Mouse (Mus musculus) midbrain, embryonic 14.5 days (tissue): Measurements from ENCODE around the gene Glt28d2. TPM values are rescaled to one million over a fixed set of nuclear protein-coding genes. Genes with fewer than 3 reads are reported as not detected.

Experiments used
- ATAC-seq: fragments of 200-750 bp; cut with Nextera tagmentation; 2 replicates; pipeline ENCODE4 v1.8.0; 2017; ENCODE audit warnings: moderate number of reproducible peaks, moderate library complexity; ENCODE audit not compliant: low FRiP score, low TSS enrichment
- DNase-seq: peaks from one replicate; pipeline ENCODE4 v3.0.0-alpha.2; 2015
- H3K27ac ChIP-seq: fragments of 300-500 bp; sonication (generic); replicated peaks from 2 replicates; pipeline ENCODE4 v1.5.1; 2014; ENCODE audit warnings: mild to moderate bottlenecking, low read depth, low read length, moderate library complexity
- H3K27me3 ChIP-seq: fragments of 300-500 bp; sonication (generic); 2 replicates; pipeline ENCODE4 v1.6.1; 2014; ENCODE audit warnings: low read length, control low read depth, mixed read lengths; ENCODE audit not compliant: control insufficient read depth, insufficient read depth
- H3K36me3 ChIP-seq: fragments of 300-500 bp; sonication (generic); 2 replicates; pipeline ENCODE4 v1.6.1; 2014; ENCODE audit warnings: low read length, control low read depth; ENCODE audit not compliant: control insufficient read depth, insufficient read depth
- H3K4me1 ChIP-seq: fragments of 300-500 bp; sonication (generic); 2 replicates; pipeline ENCODE4 v1.6.1; 2014; ENCODE audit warnings: mild to moderate bottlenecking, antibody characterized with exemption, low read length, control low read depth; ENCODE audit not compliant: control insufficient read depth, insufficient read depth
- H3K4me2 ChIP-seq: fragments of 300-500 bp; sonication (generic); 2 replicates; pipeline ENCODE4 v1.6.1; 2014; ENCODE audit warnings: mild to moderate bottlenecking, low read length, moderate library complexity
- H3K4me3 ChIP-seq: fragments of 300-500 bp; sonication (generic); replicated peaks from 2 replicates; pipeline ENCODE4 v1.5.1; 2014; ENCODE audit warnings: low read depth, low read length
- H3K9ac ChIP-seq: fragments of 300-500 bp; sonication (generic); replicated peaks from 2 replicates; pipeline ENCODE4 v1.6.1; 2014; ENCODE audit warnings: mild to moderate bottlenecking, low read length, moderate library complexity
- H3K9me3 ChIP-seq: fragments of 300-500 bp; sonication (generic); 2 replicates; pipeline ENCODE4 v1.6.1; 2016; ENCODE audit warnings: low read length, control low read depth, mixed read lengths; ENCODE audit not compliant: control insufficient read depth
- WGBS: fragments of 180-500 bp; shearing (Covaris S2); extraction: QIAGEN DNeasy Blood & Tissue Kit; methylation state at CpG from one replicate; pipeline ENCODE4 v1.1.7; 2014; 5-methylcytosine and 5-hydroxymethylcytosine counted together
- polyA plus RNA-seq: library from polyadenylated mRNA; unstranded; fragments of >200 nt; fragmentation: Nextera tagmentation; extraction: Ambion mirVana; gene quantifications from 2 replicates; pipeline ENCODE4 v1.2.1, GENCODE M21; 2014

The Glt28d2 gene
- polyA plus RNA-seq, 1 experiment from 2014 or later, result 0.21 TPM

- no peak overlapping the region for H3K4me3 ChIP-seq
- DNase-seq, result no peak
- no peak overlapping the region for H3K27ac ChIP-seq
- no peaks in the 10 kb centered on the region for H3K36me3 ChIP-seq
- H3K4me2 ChIP-seq, result no peak overlapping the region
- no peak for ATAC-seq
- H3K9me3 ChIP-seq, result no peaks in the 10 kb centered on the region
- no peak overlapping the region for H3K9ac ChIP-seq
- no peaks in the 10 kb centered on the region for H3K4me1 ChIP-seq
- 90% methylated on average over 6 of the region's 6 CpGs for WGBS
- H3K27me3 ChIP-seq, result no peaks in the 10 kb centered on the region
Measured at GRCm38 (mm10) chr3:85845341-85845740, 42.0 kb downstream of the Glt28d2 start.

- no peaks in the 10 kb centered on the region for H3K36me3 ChIP-seq
- H3K4me2 ChIP-seq, result no peak overlapping the region
- no peaks in the 10 kb centered on the region for H3K4me1 ChIP-seq
- H3K27ac ChIP-seq, result no peak overlapping the region
- no peaks in the 10 kb centered on the region for H3K27me3 ChIP-seq
- H3K4me3 ChIP-seq, result no peak overlapping the region
- peak; percentile 25 for DNase-seq
- no peak for ATAC-seq
- H3K9ac ChIP-seq, result no peak overlapping the region
- H3K9me3 ChIP-seq, result no peaks in the 10 kb centered on the region
Measured at GRCm38 (mm10) chr3:85842881-85843218, 44.5 kb downstream of the Glt28d2 start.

GRCm38 (mm10) chr3:85842177-85842880 lies 45.0 kb downstream of the Glt28d2 start:
- Histone ChIP-seq H3K36me3 (no peaks in the 10 kb centered on the region), H3K27ac (no peak overlapping the region), H3K4me2 (no peak overlapping the region), H3K27me3 (no peaks in the 10 kb centered on the region), H3K9ac (no peak overlapping the region), H3K9me3 (no peaks in the 10 kb centered on the region), H3K4me3 (no peak overlapping the region), H3K4me1 (no peaks in the 10 kb centered on the region)
- 61% methylated on average over 9 of the region's 9 CpGs for WGBS
- DNase-seq, result no peak
- no peak for ATAC-seq

- Histone ChIP-seq H3K36me3 (no peaks in the 10 kb centered on the region), H3K4me1 (no peaks in the 10 kb centered on the region), H3K27me3 (no peaks in the 10 kb centered on the region), H3K4me2 (no peak overlapping the region), H3K27ac (no peak overlapping the region), H3K9me3 (no peaks in the 10 kb centered on the region), H3K9ac (no peak overlapping the region), H3K4me3 (no peak overlapping the region)
- ATAC-seq (no peak), DNase-seq (peak; percentile 18)
- 26% methylated on average over 2 of the region's 2 CpGs for WGBS
Measured at GRCm38 (mm10) chr3:85841454-85842176, 45.7 kb downstream of the Glt28d2 start.

GRCm38 (mm10) chr3:85833627-85834026 lies 53.7 kb downstream of the Glt28d2 start:
- no peak for ATAC-seq
- no peaks in the 10 kb centered on the region for H3K27me3 ChIP-seq

GRCm38 (mm10) chr3:85832490-85833155 lies 54.7 kb downstream of the Glt28d2 start:
- 69% methylated on average over 10 of the region's 10 CpGs for WGBS
- Histone ChIP-seq H3K27ac (no peak overlapping the region), H3K9ac (no peak overlapping the region), H3K4me3 (no peak overlapping the region), H3K9me3 (no peaks in the 10 kb centered on the region), H3K36me3 (no peaks in the 10 kb centered on the region), H3K4me2 (no peak overlapping the region), H3K27me3 (no peaks in the 10 kb centered on the region), H3K4me1 (no peaks in the 10 kb centered on the region)
- no peak for DNase-seq
- no peak for ATAC-seq

More at GRCm38 (mm10) chr3:85833627-85834026, 53.7 kb downstream of the Glt28d2 start:
- Histone ChIP-seq H3K4me3 (no peak overlapping the region), H3K27ac (no peak overlapping the region), H3K4me2 (no peak overlapping the region), H3K9ac (no peak overlapping the region), H3K4me1 (no peaks in the 10 kb centered on the region), H3K9me3 (no peaks in the 10 kb centered on the region), H3K36me3 (no peaks in the 10 kb centered on the region)
- no peak for DNase-seq
- 70% methylated on average over 1 of the region's 1 CpGs for WGBS

- H3K36me3 ChIP-seq, result no peaks in the 10 kb centered on the region
- no peak for DNase-seq
- H3K9ac ChIP-seq, result no peak overlapping the region
- H3K4me3 ChIP-seq, result no peak overlapping the region
- no peaks in the 10 kb centered on the region for H3K4me1 ChIP-seq
- H3K9me3 ChIP-seq, result no peaks in the 10 kb centered on the region
- no peak overlapping the region for H3K4me2 ChIP-seq
- WGBS, result 87% methylated on average over 1 of the region's 1 CpGs
- no peaks in the 10 kb centered on the region for H3K27me3 ChIP-seq
- H3K27ac ChIP-seq, result no peak overlapping the region
- ATAC-seq, result no peak
Measured at GRCm38 (mm10) chr3:85831785-85832184, 55.5 kb downstream of the Glt28d2 start.

- H3K27me3 ChIP-seq, result no peaks in the 10 kb centered on the region
- DNase-seq (no peak), ATAC-seq (no peak)
- no peaks in the 10 kb centered on the region for H3K4me1 ChIP-seq
- no peak overlapping the region for H3K9ac ChIP-seq
- H3K36me3 ChIP-seq, result no peaks in the 10 kb centered on the region
- H3K9me3 ChIP-seq, result no peaks in the 10 kb centered on the region
- no peak overlapping the region for H3K4me2 ChIP-seq
- H3K4me3 ChIP-seq, result no peak overlapping the region
- WGBS, result 73% methylated on average over 4 of the region's 4 CpGs
- H3K27ac ChIP-seq, result no peak overlapping the region
Measured at GRCm38 (mm10) chr3:85829047-85829446, 58.3 kb downstream of the Glt28d2 start.
